Mouse (Mus musculus): ENCODE measurements around the gene Gm10762.
"Not testable (repeated sequence)": the region's sequence is repeated elsewhere in the genome, so short reads cannot be mapped to it uniquely, and the experiment has no call there.

Gm10762 gene

DNA sequence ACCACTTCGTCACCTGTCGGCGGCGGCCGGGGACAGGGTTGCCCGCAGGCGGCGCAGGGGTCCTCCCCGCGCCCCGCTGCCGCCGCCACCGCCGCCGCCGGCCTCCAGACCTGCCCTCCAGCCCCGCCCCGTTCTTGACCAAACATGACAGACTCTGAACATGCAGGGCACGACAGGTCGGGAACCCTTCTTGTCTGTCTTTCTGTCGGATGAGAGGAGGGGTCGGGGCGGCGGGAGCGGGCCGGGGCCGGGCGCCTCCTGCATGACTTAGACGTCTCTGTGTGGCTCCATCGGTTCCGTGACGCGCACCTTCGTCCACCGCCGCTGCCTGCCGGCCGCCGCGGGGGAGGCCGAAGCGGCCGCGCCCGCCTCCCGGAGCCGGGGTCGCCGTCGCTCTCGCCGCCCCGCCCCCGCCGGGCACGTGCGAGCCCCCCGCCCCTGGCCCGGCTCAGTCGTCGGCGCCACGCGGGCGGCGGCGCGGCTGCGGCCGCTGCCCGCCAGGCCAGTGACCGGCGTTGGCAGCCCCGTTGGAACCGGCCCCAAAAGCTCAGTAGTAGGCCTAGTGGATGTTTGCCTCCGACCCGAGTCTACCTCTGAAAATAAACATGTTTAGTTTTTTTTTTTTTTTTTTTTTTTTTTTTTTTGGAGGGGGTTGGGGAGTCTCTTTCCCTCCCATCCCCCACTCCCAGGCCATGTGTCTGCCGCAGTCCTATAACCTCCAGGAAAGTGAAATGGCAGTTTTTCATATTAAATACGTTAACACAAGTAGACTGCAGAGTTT is at the start of gene Gm10762:
Gene Gm10762 (minus strand): TSS at position 65 of the 781 bp plus-strand sequence.
- DNase-seq (ENCODE audit: extremely low read depth, low read depth, low spot score): no peak

DNA sequence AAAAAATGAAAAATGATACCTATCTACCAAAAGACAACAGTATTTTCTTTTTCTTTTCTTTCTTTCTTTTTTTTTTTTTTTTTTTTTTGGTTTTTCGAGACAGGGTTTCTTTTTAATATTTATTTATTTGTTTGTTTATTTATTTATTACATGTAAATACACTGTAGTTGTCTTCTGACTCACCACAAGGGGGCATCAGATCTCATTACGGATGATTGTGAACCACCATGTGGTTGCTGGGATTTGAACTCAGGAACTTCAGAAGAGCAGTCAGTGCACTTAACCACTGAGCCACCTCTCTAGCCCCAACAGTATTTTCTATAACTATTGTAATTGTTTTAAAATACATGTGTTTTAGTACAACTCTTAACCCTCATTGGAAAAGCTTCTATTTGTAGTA is 41.3 kb upstream of the Gm10762 start:
- not testable (repeated sequence) for DNase-seq (ENCODE audit: extremely low read depth, low read depth, low spot score)

DNA sequence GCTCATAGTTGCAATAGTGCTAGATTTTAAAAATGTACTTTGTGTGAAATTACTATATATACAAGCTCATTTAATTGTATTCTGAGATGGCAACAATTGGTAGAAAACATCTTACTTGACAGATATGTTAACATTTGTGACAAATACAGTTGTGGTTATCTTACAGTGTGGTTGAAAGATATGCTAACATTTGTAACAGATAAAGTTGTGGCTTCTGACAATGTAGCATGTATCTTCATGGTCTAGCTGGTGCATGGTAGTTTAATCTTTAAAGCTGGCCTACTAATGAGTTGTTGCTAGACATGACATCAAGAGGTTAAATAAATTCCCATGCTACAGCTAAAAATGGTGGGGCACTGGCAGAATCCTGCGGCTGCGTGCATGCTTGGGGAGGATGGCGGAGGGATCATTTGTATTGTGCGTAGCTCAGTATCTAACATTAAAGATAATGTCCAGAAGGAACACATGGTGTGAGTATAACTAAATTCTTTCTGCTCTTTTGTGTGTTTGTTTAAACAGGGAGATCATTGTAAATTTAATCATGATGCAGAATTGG is 38.7 kb upstream of the Gm10762 start:
- DNase-seq (ENCODE audit: extremely low read depth, low read depth, low spot score): no peak

DNA sequence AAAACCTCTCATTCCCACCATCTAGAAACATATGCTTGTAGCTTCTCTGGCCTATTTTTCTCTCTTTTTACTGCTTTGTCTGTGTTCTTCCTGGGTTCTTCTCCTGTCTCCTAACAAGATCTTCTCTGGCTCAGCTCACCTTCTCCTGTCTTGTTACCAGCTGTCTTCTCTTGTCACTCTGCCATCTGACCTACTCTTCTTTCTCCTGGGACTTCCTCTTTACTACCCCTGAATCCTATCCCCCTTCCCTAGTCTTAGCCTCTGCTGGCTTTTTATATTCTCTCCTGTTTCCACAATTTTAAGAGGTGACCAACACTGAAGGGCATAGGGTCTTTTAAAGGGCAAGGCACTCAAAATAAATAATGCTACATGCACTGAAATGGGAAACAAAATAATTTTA is 37.3 kb upstream of the Gm10762 start:
- DNase-seq (ENCODE audit: extremely low read depth, low read depth, low spot score): no peak

DNA sequence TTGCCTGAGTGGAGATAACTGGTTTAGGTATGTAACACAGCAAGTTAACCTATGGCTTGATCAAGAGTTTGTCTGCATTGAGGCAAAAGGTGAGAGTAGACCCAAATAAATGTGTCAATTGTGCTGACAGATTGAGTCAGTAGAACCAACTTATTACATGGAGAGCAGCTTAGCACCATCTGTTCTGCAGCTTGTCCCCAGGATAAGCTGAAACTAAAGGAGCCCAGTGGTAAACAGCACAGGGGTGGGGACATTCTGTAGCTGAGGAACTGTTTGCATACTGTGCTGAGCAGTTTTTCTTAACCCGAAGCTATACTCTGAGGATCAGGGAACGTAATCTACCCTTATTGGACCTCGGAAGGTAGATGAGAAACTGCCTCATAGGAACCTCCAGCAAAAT is 17.2 kb upstream of the Gm10762 start:
- DNase-seq (ENCODE audit: extremely low read depth, low read depth, low spot score): no peak

DNA sequence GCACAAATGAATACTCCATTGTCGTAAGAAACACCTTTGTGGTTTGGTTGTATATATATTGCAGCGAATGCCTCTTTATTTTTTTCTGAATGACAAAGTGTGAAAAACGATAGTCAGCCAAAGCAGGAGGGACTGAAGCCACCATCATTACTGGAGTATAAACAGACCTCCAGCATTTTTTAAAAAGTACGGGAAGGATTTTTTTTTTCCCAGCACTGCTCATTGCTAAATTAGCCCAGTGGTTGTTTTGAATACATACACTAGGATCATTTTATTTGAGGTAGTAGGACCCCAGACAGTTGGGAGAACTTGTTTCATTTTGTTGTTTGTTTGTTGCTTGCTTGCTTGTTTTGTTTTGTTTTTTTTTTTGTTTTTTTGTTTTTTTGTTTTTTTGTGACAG is 8.0 kb upstream of the Gm10762 start:
- DNase-seq (ENCODE audit: extremely low read depth, low read depth, low spot score): no peak

DNA sequence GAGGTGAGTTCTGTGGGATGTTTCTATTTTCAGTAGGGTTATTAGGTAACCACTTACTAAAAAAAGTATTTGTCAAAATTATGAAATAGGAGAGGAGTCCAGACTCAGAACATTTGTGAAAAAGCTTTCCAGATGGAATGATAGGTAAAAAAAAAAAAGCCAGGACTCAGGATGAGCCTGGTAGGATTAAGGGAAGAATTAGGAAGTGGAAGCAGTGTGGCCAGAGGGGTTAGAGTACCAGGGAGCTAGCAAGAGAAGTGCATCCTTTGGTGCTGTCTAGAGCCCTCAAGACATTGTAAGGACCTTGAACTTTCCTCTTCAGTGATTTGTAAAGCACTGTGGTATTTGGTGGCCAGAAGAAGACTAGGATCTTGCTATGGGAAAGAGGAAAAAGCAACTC is 4.8 kb upstream of the Gm10762 start:
- no peak for DNase-seq (ENCODE audit: extremely low read depth, low read depth, low spot score)

DNA sequence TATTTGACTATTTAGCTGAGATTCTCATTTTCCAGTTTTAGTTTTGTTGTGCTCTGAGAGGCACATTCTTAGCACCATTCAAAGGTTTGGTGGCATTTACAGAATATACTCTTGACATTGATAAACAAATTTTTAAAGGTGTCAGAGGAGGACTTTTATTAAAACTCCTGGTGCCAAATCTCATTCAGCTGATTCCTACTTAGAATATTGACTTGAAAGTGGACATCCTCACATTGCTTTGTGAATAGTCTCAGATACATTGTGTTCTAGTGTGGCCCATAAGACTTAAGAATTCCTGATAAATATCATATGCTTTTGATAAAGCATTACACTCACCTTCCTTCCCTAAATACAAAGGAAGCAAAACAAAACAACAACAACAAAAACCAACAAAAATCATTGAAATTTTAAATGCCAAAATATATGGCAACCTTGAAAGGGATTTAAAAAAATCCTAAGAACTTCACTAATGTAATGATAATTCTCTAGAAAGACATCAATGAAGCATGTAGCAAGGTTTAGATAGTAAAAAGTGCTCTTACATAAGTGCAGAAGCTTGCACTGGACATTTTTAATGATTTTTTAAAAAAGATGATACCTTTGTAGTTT is 1.1 kb upstream of the Gm10762 start:
- DNase-seq (ENCODE audit: extremely low read depth, low read depth, low spot score): no peak

DNA sequence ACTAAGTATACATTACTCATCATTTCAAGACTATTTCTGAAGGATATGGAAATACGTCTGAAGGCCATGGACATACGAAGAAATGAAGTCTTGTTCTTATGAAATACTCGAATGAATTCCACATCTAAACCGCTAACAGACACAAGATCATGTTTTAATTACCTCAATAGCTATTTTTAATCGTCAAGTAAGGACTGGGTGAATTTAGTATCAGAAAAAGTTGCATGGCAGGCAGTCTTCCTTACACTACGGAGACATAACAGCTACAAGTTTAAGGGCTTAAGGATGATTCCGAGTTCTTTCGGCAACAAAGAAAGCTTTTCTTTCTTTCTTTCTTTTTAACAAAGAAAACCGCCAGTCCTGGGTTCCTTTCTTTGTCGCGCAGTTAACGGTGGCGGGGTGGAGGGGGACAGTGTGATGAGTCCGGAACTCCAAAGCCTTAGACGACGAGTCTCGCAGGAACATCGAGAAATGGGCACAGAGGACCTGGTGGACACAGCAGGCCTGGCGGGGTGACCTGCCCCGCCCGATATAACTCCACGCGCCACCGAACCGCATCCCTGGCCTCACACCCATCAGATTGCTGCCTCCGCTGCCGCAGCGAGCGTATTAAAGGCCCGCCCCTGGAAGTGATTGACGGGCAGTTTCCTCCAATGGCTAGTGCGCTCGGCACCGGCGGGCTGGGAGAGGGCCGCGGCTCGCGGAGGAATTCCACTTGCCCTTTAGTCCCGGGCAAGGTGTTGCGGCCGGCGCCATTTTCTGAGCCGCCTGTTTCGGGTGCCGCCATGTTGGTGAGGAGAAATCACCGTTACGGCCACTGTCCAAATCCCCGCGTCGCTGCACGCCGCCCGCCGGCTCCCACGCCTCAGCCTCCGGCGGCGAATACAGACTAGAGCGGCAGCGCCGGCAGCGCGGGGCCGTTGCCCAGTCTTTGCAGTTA is 614 bp downstream of the Gm10762 start, which contains the start of gene Zc3h6:
Gene Zc3h6 (plus strand): TSS at position 762 of the 940 bp plus-strand sequence.
- DNase-seq (ENCODE audit: extremely low read depth, low read depth, low spot score): peak; percentile 62

DNA sequence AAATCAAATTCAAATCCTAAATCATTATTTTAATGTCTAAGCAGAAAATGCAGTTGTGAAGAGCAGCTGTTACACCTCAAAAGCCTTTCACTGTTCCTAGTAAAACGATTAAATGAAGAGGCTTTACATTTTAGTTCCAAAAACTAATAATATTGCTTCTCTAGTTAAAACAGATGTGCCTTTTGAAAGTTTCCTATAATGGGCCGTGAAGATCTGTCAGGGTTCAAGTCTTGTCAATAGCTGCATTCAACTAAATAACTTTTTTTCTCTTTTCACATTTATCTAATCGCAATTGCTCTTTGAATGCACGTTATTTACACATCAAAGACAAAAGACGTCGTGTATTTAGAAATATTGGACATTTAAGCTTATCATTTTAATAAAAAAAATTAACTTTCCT is 1.3 kb downstream of the Gm10762 start:
- DNase-seq (ENCODE audit: extremely low read depth, low read depth, low spot score): no peak

DNA sequence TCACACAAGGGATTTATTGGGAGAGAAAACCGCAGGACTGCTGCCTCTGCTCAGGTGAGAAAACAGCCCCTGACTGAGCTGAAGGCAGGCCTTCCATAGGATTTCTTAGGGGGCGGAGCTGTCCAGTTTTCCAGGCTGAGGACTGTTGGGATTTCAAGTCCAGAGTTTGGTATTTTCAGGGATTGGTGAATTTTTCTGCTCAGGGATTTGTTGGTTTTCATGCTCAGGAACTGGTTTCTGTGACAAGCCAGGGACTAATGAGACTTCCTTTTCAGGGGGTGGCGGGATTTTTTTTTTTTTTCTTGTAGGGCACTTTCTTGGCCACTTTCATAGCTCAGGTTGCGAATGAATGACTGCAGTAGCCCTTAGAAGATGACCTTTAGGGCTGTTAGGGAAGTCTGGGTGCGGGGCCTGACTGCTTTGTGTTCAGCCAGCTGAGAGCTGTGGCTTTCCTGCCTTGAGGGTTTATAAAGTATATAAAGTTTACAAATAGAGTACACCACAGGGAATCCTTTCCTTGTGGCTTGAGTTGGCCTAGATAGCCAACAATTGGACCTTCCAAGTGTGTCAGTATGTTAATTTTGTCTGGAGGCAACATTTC is 1.9 kb downstream of the Gm10762 start:
- DNase-seq (ENCODE audit: extremely low read depth, low read depth, low spot score): no peak

DNA sequence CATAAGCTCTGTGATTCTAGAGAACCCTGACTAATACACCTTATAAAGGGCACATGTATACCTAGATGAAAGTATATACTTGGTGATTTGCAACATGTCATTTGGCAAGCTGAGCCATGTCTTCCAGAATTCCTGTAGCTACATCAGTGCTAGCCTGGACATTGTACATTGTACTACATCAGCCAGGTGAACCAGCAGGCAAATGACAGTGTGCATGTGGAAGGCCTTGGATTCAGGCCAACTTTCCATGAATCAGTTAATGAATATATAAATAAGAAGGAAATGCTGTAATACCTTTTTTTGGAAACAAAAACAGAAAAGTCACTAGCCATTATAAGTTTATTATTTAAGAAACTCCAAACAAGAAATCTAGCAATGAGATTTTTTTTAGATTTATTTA is 13.3 kb downstream of the Gm10762 start:
- DNase-seq (ENCODE audit: extremely low read depth, low read depth, low spot score): no peak

DNA sequence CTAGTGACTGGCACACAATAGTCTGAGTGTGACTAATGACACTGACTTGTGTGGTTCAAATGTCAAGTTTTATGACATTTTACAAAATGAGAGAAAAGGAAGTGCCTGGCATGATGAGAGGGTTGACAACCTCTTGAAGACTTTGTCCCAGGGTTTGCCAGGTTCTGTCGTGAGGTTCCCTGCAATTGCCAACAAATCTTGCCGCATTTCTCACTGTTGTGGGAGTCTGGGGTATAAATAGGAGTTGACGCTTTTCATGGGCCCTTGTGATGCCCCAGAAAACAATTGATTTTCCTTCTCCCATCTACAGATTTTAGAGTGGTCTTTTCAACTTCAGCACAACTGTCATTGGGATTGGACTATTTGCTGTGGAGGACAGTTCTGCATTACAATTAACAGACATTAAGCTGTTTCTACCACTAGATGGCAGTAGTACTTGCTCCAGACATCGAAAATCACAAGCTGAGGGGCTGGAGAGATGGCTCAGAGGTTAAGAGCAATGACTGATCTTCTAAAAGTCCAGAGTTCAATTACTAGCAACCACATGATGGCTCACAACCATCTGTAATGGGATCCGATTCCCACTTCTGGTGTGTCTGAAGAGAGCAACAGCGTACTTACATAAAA is 19.4 kb downstream of the Gm10762 start:
- DNase-seq (ENCODE audit: extremely low read depth, low read depth, low spot score): no peak

DNA sequence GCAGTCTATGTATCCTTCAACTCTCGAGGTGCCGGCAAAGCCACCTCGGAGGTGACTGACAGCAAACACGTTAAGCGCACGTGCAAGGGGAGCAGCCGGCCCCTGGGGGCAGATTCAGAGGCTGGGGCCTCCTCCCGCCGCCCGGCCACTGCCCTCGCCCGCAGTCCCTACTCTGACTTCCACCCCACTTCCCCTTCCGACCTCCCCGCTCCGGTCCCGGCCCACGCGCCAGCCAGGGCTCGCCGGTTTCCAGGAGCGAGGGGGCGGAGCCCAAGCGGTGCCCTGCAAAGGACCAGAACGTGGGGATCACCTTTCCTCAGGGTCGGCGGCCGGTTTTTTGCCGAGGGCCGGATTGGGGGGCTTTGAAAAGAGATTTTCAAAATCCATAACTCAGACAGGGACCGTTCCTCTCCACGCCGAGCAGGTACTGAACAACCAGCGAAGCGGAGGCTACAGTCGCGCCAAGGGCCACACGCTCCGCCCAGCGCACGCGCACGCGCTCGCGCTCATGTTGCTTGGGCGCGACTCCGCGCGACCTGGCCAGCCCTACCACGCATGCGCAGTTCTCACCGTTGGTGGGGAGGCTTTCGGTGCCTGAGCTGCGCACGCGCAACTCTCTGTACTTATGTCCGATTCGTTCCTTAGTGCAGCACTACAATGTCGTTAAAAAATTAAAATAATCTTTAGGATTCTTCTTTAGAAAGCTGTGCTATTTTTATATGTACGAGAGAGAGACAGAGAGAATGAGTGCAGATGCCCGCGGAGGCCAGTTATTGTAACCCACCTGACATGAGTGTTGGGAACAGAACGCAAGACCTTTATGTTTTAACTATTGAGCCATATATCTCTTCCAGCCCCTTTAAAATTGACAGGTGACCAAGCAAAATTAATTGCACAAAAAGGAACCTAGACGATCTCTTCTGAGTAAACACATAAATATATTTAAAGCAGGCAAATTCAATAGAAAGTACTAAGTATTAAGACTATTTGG is 23.7 kb downstream of the Gm10762 start, which contains the start of gene Zc3h8:
Gene Zc3h8 (minus strand): TSS at position 540 of the 991 bp plus-strand sequence.
- no peak for DNase-seq (ENCODE audit: extremely low read depth, low read depth, low spot score)

DNA sequence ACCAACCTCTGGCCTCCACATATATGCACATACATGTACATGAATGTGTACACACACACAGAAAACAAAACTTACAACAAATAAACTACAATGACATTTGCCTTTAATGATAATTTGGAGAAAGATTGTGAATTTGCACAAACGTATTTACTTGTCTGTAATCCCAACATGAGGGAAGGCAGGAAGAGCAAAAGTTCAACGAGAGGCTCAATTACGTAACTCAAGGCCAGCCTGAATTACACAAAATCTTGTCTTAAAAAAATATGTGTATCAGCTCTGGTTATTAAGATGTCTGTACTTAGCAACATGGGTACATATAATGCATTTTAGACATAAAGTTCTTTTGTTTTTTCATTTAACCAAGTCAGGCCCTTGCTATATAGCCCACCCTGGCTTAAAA is 31.3 kb downstream of the Gm10762 start:
- DNase-seq (ENCODE audit: extremely low read depth, low read depth, low spot score): no peak

DNA sequence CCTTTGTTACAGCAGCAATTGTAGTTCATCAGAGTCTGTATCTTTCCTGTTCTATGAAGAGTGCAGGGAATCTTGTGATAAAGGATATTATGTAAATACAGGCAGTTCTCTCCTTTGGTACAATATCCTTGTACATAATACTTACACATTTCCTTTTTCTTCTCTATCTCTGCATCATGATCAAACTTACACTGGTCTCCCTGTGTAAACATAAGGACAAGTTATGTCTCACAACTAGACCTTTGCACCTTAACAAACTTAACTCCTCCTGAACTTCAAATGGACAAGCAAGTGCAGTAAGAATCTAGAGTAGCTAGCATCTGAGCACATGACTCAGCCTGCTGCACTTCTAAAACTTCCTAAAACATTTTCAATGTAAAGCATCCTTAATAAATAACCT is 36.8 kb downstream of the Gm10762 start:
- DNase-seq (ENCODE audit: extremely low read depth, low read depth, low spot score): no peak

DNA sequence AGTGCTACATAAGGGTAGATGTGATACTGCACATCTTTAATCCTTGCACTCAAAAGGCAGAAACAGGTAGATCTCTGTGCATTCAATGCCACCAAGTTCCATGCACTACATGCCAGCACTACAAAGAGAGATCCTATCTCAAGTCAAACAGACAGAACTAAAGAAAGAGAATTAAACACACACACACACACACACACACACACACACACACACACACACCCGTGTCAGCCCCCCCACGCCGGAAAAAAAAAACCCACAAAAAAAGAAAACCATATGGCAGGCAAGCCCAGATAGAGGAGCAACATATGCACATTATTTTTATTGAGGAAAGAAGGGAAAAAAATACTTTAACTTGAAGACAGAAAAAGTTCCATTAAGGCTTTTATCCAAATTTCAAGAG is 39.1 kb downstream of the Gm10762 start:
- no peak for DNase-seq (ENCODE audit: extremely low read depth, low read depth, low spot score)

DNA sequence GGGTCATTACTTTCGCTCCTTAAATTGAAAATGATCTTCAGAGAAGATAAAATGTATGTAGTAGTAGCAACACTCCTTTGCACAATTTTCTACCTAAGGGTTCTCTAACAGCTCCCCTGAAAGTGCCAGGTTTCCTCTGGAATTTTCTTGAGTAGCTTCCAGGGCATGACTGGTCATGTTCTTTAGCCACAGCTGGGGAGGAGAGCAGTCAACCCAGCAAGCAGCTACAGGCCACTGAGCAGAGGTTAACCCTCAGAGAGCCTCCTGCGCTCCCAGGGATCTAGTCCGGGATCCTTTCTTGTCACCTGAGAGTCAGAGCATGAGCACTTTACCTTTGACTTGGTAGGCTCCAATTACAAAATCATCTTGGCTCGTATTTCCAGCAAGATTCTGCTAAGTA is 42.7 kb downstream of the Gm10762 start:
- peak; percentile 63 for DNase-seq (ENCODE audit: extremely low read depth, low read depth, low spot score)
